Mouse (Mus musculus): ENCODE measurements around the gene Gm20388. TPM values are rescaled to one million over a fixed set of nuclear protein-coding genes. Genes with fewer than 3 reads are reported as not detected.

The Gm20388 gene
- total RNA-seq, 2 experiments from 2014 or later = 2.2 to 7.6 TPM

- H3K27ac ChIP-seq = peak overlapping the region; percentile 5; the same call in 1 of the 2 replicates
- no peak for DNase-seq (ENCODE audit: low spot score in 2 of 2)
- no peak overlapping the region for H3K4me3 ChIP-seq
- no peak for TF ChIP-seq CTCF (conservative IDR thresholded peaks at IDR 0.05)
These were observed 605.6 kb downstream of the Gm20388 start for GRCm38 (mm10) chr8:120516182-120516755.

- DNase-seq (ENCODE audit: low spot score in 2 of 2) = no peak
- no peak for TF ChIP-seq CTCF (conservative IDR thresholded peaks at IDR 0.05)
- Histone ChIP-seq H3K27ac (peak overlapping the region; percentile 29; the same call in 1 of the 2 replicates), H3K4me3 (no peak overlapping the region)
These were observed 607.2 kb downstream of the Gm20388 start for GRCm38 (mm10) chr8:120517666-120518410.

GRCm38 (mm10) chr8:120518736-120519534 lies 608.3 kb downstream of the Gm20388 start:
- peak; percentile 35 for TF ChIP-seq CTCF (conservative IDR thresholded peaks at IDR 0.05)
- Histone ChIP-seq H3K4me3 (no peak overlapping the region), H3K27ac (peak overlapping the region; percentile 48; the same call in 1 of the 2 replicates)
- peak in 1 of 2 experiments; percentile 67 for DNase-seq (ENCODE audit: low spot score in 2 of 2)

GRCm38 (mm10) chr8:120520287-120520686 lies 609.6 kb downstream of the Gm20388 start:
- DNase-seq (ENCODE audit: low spot score in 2 of 2) = no peak
- no peak for TF ChIP-seq CTCF (conservative IDR thresholded peaks at IDR 0.05)
- H3K27ac ChIP-seq = peak overlapping the region; percentile 86
- H3K4me3 ChIP-seq = no peak overlapping the region; the same call in 1 of the 2 replicates

GRCm38 (mm10) chr8:120520707-120521590 lies 610.3 kb downstream of the Gm20388 start:
- peak overlapping the region; percentile 17; the same call in 1 of the 2 replicates for H3K4me3 ChIP-seq
- peak overlapping the region; percentile 86 for H3K27ac ChIP-seq
- no peak for DNase-seq (ENCODE audit: low spot score in 2 of 2)
- TF ChIP-seq CTCF (conservative IDR thresholded peaks at IDR 0.05) = peak; percentile 50

GRCm38 (mm10) chr8:120521591-120521965 lies 610.9 kb downstream of the Gm20388 start:
- H3K27ac ChIP-seq = peak overlapping the region; percentile 86
- no peak for DNase-seq (ENCODE audit: low spot score in 2 of 2)
- no peak overlapping the region; the same call in 1 of the 2 replicates for H3K4me3 ChIP-seq
- no peak for TF ChIP-seq CTCF (conservative IDR thresholded peaks at IDR 0.05)

- Histone ChIP-seq H3K27ac (peak overlapping the region; percentile 32), H3K4me3 (no peak overlapping the region)
- DNase-seq (ENCODE audit: low spot score in 2 of 2) = no peak
- no peak for TF ChIP-seq CTCF (conservative IDR thresholded peaks at IDR 0.05)
These were observed 613.0 kb downstream of the Gm20388 start for GRCm38 (mm10) chr8:120523641-120524040.

GRCm38 (mm10) chr8:120525135-120525534 lies 614.5 kb downstream of the Gm20388 start:
- TF ChIP-seq CTCF (conservative IDR thresholded peaks at IDR 0.05) = no peak
- DNase-seq (ENCODE audit: low spot score in 2 of 2) = no peak
- Histone ChIP-seq H3K4me3 (no peak overlapping the region), H3K27ac (no peak overlapping the region)

GRCm38 (mm10) chr8:120525832-120526231 lies 615.2 kb downstream of the Gm20388 start:
- TF ChIP-seq CTCF (conservative IDR thresholded peaks at IDR 0.05) = no peak

GRCm38 (mm10) chr8:120526577-120526976 lies 615.9 kb downstream of the Gm20388 start:
- H3K4me3 ChIP-seq = no peak overlapping the region
- DNase-seq (ENCODE audit: low spot score in 2 of 2) = no peak
- no peak for TF ChIP-seq CTCF (conservative IDR thresholded peaks at IDR 0.05)
- peak overlapping the region; percentile 37; the same call in 1 of the 2 replicates for H3K27ac ChIP-seq

More at GRCm38 (mm10) chr8:120525832-120526231, 615.2 kb downstream of the Gm20388 start:
- H3K4me3 ChIP-seq = no peak overlapping the region
- DNase-seq (ENCODE audit: low spot score in 2 of 2) = no peak
- peak overlapping the region; percentile 64 for H3K27ac ChIP-seq

- TF ChIP-seq CTCF (conservative IDR thresholded peaks at IDR 0.05) = no peak
These were observed 617.7 kb downstream of the Gm20388 start for GRCm38 (mm10) chr8:120528332-120528731.

GRCm38 (mm10) chr8:120529226-120529625 lies 618.6 kb downstream of the Gm20388 start:
- no peak for DNase-seq (ENCODE audit: low spot score in 2 of 2)
- Histone ChIP-seq H3K4me3 (no peak overlapping the region), H3K27ac (no peak overlapping the region; the same call in 1 of the 2 replicates)
- no peak for TF ChIP-seq CTCF (conservative IDR thresholded peaks at IDR 0.05)

More at GRCm38 (mm10) chr8:120528332-120528731, 617.7 kb downstream of the Gm20388 start:
- Histone ChIP-seq H3K4me3 (no peak overlapping the region), H3K27ac (peak overlapping the region; percentile 14; the same call in 1 of the 2 replicates)
- no peak for DNase-seq (ENCODE audit: low spot score in 2 of 2)
